Mouse (Mus musculus) liver, embryonic 14.5 days (tissue): Measurements from ENCODE around the gene D1Pas1. TPM values are rescaled to one million over a fixed set of nuclear protein-coding genes. Genes with fewer than 3 reads are reported as not detected.

ENCODE experiments used
- ATAC-seq: fragments of 200-750 bp; cut with Nextera tagmentation; 2 replicates; pipeline ENCODE4 v1.8.0; 2017; ENCODE audit warnings: moderate number of reproducible peaks, mild to moderate bottlenecking, moderate library complexity; ENCODE audit not compliant: insufficient read depth
- DNase-seq, 3 experiments: peaks; one replicate each; pipeline ENCODE4 v3.0.0-alpha.2; 2012 to 2013; ENCODE audit warnings: low read depth in 3 of 3, low spot score in 3 of 3
- H3K27ac ChIP-seq: fragments of 300-500 bp; sonication (generic); 2 replicates; pipeline ENCODE4 v1.5.1; 2014; ENCODE audit warnings: moderate library complexity, mild to moderate bottlenecking, control low read depth, inconsistent platforms
- H3K27me3 ChIP-seq: fragments of 300-500 bp; sonication (generic); 2 replicates; pipeline ENCODE4 v1.6.1; 2014; ENCODE audit warnings: mild to moderate bottlenecking, low read length, moderate library complexity; ENCODE audit not compliant: control insufficient read depth, insufficient read depth
- H3K36me3 ChIP-seq: fragments of 300-500 bp; sonication (generic); replicated peaks from 2 replicates; pipeline ENCODE4 v1.6.1; 2014; ENCODE audit warnings: low read depth; ENCODE audit not compliant: control insufficient read depth, insufficient read depth
- H3K4me1 ChIP-seq, 2 experiments: fragments of 200-500 bp in 1 of 2; fragments of 300-500 bp in 1 of 2; sonication (generic) in 1 of 2; replicated peaks; 2 replicates each; pipeline ENCODE4 v1.6.1; 2012 to 2014; ENCODE audit warnings: antibody characterized with exemption in 1 of 2, inconsistent platforms in 1 of 2, low read length in 1 of 2; ENCODE audit not compliant: control insufficient read depth in 2 of 2, insufficient read depth in 2 of 2
- H3K4me2 ChIP-seq: fragments of 300-500 bp; sonication (generic); 2 replicates; pipeline ENCODE4 v1.6.1; 2014; ENCODE audit warnings: low read depth, mild to moderate bottlenecking, control low read depth, moderate library complexity
- H3K4me3 ChIP-seq, 2 experiments: fragments of 200-500 bp in 1 of 2; fragments of 300-500 bp in 1 of 2; sonication (generic) in 1 of 2; 2 replicates each; pipeline ENCODE4 v1.5.1; 2012 to 2014; ENCODE audit warnings: low read depth in 2 of 2, low read length in 2 of 2, mild to moderate bottlenecking in 2 of 2, control low read depth in 1 of 2, inconsistent platforms in 1 of 2, moderate library complexity in 1 of 2; ENCODE audit not compliant: insufficient read depth in 1 of 2
- H3K9ac ChIP-seq: fragments of 300-500 bp; sonication (generic); replicated peaks from 2 replicates; pipeline ENCODE4 v1.6.1; 2014; ENCODE audit warnings: mild to moderate bottlenecking, control low read depth, moderate library complexity
- H3K9me3 ChIP-seq: fragments of 300-500 bp; sonication (generic); 2 replicates; pipeline ENCODE4 v1.6.1; 2016; ENCODE audit warnings: low read length, mixed read lengths; ENCODE audit not compliant: control insufficient read depth
- CTCF ChIP-seq: IDR thresholded peaks from 2 replicates; pipeline ENCODE4 v1.5.1; 2016; ENCODE audit warnings: antibody characterized with exemption, low read depth, control low read depth
- EP300 ChIP-seq: IDR thresholded peaks from 2 replicates; pipeline ENCODE4 v1.6.1; 2016; ENCODE audit warnings: antibody characterized with exemption, low read depth
- WGBS: fragments of 180-500 bp; shearing (Covaris S2); extraction: QIAGEN DNeasy Blood & Tissue Kit; methylation state at CpG from one replicate; pipeline ENCODE4 v1.1.7; 2014; ENCODE audit not compliant: insufficient replicate concordance; 5-methylcytosine and 5-hydroxymethylcytosine counted together
- polyA plus RNA-seq, 2 experiments: library from polyadenylated mRNA; depleted of rRNA in 1 of 2; stranded (reverse) in 1 of 2; unstranded in 1 of 2; fragments of >200 nt; fragmentation: Nextera tagmentation in 1 of 2; extraction: Ambion mirVana in 1 of 2; gene quantifications; 2 replicates each; pipeline versions ENCODE4 v1.2.1 to v1.2.3; 2012 to 2014

D1Pas1 gene
- polyA plus RNA-seq (2012; rRNA removed) (not detected in 2 replicates), polyA plus RNA-seq (2014; fragmentation: Nextera tagmentation; extraction: Ambion mirVana) (not detected in 2 replicates)

DNA sequence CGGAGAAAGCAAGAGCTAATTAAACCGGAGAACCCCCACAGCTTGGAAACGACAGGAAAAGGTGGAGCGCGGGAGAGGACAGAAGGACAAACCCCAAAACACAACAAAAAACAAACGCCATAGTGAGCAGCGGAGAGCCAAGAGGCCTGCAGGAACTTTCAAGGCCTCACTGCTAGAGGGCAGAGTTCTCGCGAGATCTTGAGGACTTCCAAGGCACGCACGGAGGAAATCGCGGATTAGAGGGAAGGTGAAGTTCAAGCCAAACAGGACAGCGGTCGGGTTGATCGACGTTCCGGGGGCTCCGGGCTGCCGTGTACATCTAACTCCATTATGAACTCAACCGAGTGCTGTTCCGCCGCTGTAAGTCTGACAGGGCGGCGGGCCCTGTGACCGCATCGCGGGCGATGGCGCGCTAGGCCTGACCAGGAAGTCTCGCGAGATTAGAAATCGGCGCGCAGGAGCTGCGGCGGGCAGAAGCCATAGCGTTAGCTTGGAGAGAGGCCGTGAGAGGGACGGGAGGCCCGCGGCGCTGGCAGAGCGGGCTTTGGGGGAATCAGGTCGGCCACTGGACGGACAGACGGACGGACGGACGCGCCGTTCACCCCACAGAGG, at the start of gene D1Pas1:
Gene D1Pas1, plus strand, starts transcription at position 216 of the 612 bp plus-strand sequence.
- WGBS = 73% methylated on average over 53 of the region's 53 CpGs

DNA sequence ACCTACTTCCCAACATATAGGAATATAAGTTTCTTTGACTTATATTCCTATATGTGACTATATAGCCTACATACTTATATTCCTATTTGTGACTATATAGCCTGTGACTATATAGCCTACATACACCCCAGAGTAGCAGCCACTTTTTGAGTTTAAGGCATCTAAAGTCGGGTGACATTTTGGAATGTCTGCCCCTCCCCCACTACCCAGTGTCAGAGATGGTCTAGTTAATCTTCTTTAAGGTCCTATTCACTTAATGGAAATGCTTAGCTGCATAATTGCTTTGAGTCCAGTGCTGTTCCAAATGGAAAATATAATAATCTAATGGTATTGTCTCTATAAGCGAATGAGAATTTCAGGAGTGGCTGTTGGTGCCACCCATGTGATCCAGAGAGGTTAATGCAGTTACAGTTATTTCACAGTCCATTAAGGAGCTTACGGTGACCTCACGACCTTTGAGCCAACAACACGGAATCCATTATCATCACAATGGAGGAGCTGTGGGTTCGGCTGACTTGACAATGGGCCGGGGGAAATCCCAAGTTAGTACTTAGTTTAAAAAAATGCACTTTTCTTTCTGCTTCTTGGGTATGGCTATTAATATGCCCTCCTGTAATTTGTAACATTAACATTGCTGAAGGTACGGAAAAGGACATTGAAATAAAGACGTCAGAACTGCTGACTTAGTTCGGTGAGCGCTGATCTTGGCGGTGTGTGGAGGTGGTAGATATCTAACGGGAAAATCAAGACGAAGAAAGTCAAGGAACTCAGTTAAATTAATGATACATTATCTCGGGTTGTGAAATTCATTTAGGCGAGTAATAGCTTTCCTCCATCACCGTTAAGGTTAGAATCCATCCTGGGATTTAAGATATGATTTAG, 44.5 kb upstream of the D1Pas1 start:
- Histone ChIP-seq H3K4me3 (no peak overlapping the region), H3K9me3 (no peaks in the 10 kb centered on the region), H3K27me3 (no peaks in the 10 kb centered on the region), H3K27ac (no peak overlapping the region), H3K4me1 (no peaks in the 10 kb centered on the region), H3K9ac (no peak overlapping the region), H3K4me2 (no peak overlapping the region), H3K36me3 (no peaks in the 10 kb centered on the region)
- no peak for DNase-seq
- ATAC-seq = no peak
- no peak for TF ChIP-seq EP300
- no peak for TF ChIP-seq CTCF
- WGBS = 51% methylated on average over 17 of the region's 17 CpGs

More for the DNA sequence above, at the start of gene D1Pas1:
- H3K27ac ChIP-seq = no peak within 1 kb of the TSS
- H3K27me3 ChIP-seq = no peaks in the 10 kb centered on the region
- H3K4me2 ChIP-seq = no peak within 1 kb of the TSS
- no peak for ATAC-seq
- H3K4me3 ChIP-seq = no peak within 1 kb of the TSS
- H3K4me1 ChIP-seq = no peaks in the 10 kb centered on the region
- no peak for DNase-seq
- peaks cover 11% of the 10 kb centered on the region for H3K9me3 ChIP-seq
- H3K9ac ChIP-seq = no peak within 1 kb of the TSS
- no peaks in the 10 kb centered on the region for H3K36me3 ChIP-seq
- TF ChIP-seq EP300 (no peak), CTCF (no peak)

DNA sequence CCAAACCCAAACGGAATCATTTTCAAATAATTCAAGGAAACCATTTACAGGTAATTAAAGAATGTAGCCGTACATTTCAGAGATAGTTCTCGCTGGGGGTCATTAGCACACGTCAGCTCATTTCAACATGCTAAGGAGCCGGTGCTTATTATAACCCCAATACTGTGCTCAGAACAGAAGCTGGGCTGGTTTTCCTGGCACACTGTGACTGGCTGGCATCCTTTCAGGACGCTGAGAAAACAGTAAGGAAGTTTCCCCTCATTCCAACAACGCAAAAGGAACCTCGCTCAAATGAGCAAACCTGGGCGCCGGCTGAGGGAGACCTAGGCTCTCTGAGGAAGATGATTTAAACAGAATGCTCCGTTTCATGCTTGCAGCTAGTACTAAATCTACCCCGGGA, 43.2 kb upstream of the D1Pas1 start:
- no peaks in the 10 kb centered on the region for H3K36me3 ChIP-seq
- no peak overlapping the region for H3K4me3 ChIP-seq
- H3K9ac ChIP-seq = no peak overlapping the region
- no peak overlapping the region for H3K27ac ChIP-seq
- H3K9me3 ChIP-seq = no peaks in the 10 kb centered on the region
- WGBS = 61% methylated on average over 12 of the region's 12 CpGs
- H3K4me2 ChIP-seq = no peak overlapping the region
- DNase-seq (no peak), ATAC-seq (no peak)
- no peaks in the 10 kb centered on the region for H3K27me3 ChIP-seq
- TF ChIP-seq CTCF (no peak), EP300 (no peak)
- H3K4me1 ChIP-seq = no peaks in the 10 kb centered on the region

DNA sequence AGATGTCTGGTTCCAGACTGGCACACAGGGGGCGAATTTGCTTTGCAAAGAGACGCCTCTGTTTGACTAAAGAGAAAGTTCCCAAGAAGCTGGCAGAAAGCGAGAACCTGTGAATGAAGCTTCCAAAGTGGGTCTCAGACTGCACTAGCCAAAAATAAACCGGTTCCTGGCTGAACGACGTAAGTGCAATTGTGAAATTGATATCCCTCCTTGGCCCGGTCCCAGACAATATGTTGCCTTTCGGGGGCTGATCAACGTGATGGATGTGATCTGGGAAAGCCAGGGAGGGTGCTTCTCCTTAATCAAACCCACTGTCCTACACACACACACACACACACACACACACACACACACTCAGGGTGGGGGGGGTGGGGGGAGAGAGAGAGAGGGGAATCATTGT, 41.8 kb upstream of the D1Pas1 start:
- Histone ChIP-seq H3K27me3 (no peaks in the 10 kb centered on the region), H3K27ac (no peak overlapping the region), H3K9me3 (no peaks in the 10 kb centered on the region), H3K4me1 (no peaks in the 10 kb centered on the region), H3K4me2 (no peak overlapping the region), H3K4me3 (no peak overlapping the region), H3K36me3 (no peaks in the 10 kb centered on the region), H3K9ac (no peak overlapping the region)
- WGBS = 59% methylated on average over 9 of the region's 9 CpGs
- TF ChIP-seq CTCF (no peak), EP300 (no peak)
- DNase-seq (no peak), ATAC-seq (no peak)

DNA sequence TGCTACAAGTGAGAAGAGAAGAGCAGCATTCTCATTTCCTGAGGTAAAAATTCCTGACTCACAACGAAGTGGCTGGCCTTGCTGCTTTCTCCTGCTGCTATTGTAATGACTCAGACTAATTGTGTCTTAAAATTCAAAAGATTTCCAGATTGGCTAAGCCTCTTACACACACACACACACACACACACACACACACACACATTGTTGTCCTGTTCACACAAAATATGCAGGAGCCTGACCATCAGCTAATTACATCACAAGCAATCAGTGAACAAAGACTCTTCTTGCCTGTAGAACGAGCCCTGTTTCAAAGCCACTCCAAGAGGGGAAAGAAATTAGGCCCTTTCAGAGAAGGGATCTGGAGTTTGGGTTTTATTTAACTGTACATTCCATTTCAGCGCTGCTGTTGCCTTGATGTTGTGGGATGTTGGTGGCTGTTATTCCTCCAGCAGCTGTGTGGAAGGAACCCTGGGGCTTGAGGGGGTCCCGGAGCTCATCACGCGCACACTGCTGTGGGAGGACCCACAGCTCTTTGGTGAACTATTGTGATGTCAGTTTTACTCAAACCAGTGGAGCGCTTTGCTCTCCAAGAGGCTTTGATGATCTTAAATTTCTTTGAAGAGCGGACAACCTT, 40.8 kb upstream of the D1Pas1 start:
- no peaks in the 10 kb centered on the region for H3K36me3 ChIP-seq

More for the DNA sequence above, 40.8 kb upstream of the D1Pas1 start:
- ATAC-seq (no peak), DNase-seq (no peak)
- TF ChIP-seq CTCF (no peak), EP300 (no peak)
- Histone ChIP-seq H3K4me3 (no peak overlapping the region), H3K4me2 (no peak overlapping the region), H3K27ac (no peak overlapping the region), H3K9ac (no peak overlapping the region), H3K27me3 (no peaks in the 10 kb centered on the region), H3K9me3 (no peaks in the 10 kb centered on the region), H3K4me1 (no peaks in the 10 kb centered on the region)
- WGBS = 56% methylated on average over 8 of the region's 8 CpGs
